Mouse (Mus musculus) stomach, postnatal 0 days (tissue): Measurements from ENCODE around the gene Gm28539.

ENCODE experiments used
- CTCF ChIP-seq: IDR thresholded peaks from 2 replicates; pipeline ENCODE4 v1.5.1; 2016; ENCODE audit warnings: antibody characterized with exemption, low read depth, mild to moderate bottlenecking, moderate library complexity
- EP300 ChIP-seq: optimal IDR thresholded peaks from 2 replicates; pipeline ENCODE3; 2016; ENCODE audit warnings: antibody characterized with exemption

DNA sequence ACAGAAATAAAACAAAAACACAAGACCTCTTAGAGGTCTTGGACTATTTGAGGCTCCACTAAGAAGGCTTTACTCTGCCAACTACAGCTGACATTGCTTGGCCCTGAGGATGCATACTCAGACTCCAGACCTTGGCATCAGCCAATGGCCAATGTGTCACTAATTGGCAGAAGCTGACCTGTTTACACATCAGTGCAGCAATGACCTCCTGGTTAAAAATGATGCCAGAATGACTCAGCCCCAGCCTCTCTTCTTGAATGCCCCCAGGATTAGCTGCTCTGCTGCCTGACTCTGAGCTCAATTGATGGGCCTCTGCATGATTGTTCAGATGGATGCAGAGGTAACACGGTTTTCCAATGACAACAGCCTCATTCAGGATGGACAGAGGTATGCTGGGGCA lies 23.8 kb downstream of the Gm28539 start:
- TF ChIP-seq CTCF (no peak), EP300 (no peak)
